Mouse (Mus musculus) E14TG2a.4 (cell line): ENCODE measurements around the gene Ston2.
A peak's percentile ranks its signal among the peaks of the same experiment; 100 is the strongest.
"Not testable (repeated sequence)": the region's sequence is repeated elsewhere in the genome, so short reads cannot be mapped to it uniquely, and the experiment has no call there.

Experiments used
- H3K27me3 ChIP-seq: 2 replicates; pipeline ENCODE4 v1.6.1; 2014; ENCODE audit warnings: low read length, control low read depth; ENCODE audit not compliant: insufficient read depth
- H3K36me3 ChIP-seq: 2 replicates; pipeline ENCODE4 v1.6.1; 2014; ENCODE audit warnings: low read length, control low read depth; ENCODE audit not compliant: insufficient read depth
- H3K4me1 ChIP-seq: replicated peaks from 2 replicates; pipeline ENCODE4 v1.6.1; 2014; ENCODE audit warnings: low read depth, low read length, control low read depth
- H3K4me3 ChIP-seq: replicated peaks from 2 replicates; pipeline ENCODE4 v1.5.1; 2014; ENCODE audit warnings: mild to moderate bottlenecking, low read length
- H3K9me3 ChIP-seq: 2 replicates; pipeline ENCODE4 v1.6.1; 2014; ENCODE audit warnings: low read length, control low read depth
- CTCF ChIP-seq: conservative IDR thresholded peaks from 2 replicates; pipeline ENCODE4 v1.5.1; 2014; ENCODE audit warnings: low read length
- NANOG ChIP-seq: IDR thresholded peaks from 2 replicates; pipeline ENCODE4 v1.6.1; 2014; ENCODE audit warnings: borderline replicate concordance, low read length, mixed read lengths
- POU5F1 ChIP-seq: IDR thresholded peaks from 2 replicates; pipeline ENCODE4 v1.6.1; 2014; ENCODE audit warnings: low read length, borderline replicate concordance

Ston2 gene

GRCm38 (mm10) chr12:91798720-91799378, 10.7 kb upstream of the Ston2 start:
- H3K9me3 ChIP-seq, result peaks cover 4% of the 10 kb centered on the region; the same call in 1 of the 2 replicates
- no peaks in the 10 kb centered on the region for H3K36me3 ChIP-seq
- peaks cover 7% of the 10 kb centered on the region for H3K4me1 ChIP-seq
- H3K4me3 ChIP-seq, result no peak overlapping the region
- TF ChIP-seq NANOG (no peak), POU5F1 (no peak), CTCF (no peak)
- H3K27me3 ChIP-seq, result no peaks in the 10 kb centered on the region

DNA sequence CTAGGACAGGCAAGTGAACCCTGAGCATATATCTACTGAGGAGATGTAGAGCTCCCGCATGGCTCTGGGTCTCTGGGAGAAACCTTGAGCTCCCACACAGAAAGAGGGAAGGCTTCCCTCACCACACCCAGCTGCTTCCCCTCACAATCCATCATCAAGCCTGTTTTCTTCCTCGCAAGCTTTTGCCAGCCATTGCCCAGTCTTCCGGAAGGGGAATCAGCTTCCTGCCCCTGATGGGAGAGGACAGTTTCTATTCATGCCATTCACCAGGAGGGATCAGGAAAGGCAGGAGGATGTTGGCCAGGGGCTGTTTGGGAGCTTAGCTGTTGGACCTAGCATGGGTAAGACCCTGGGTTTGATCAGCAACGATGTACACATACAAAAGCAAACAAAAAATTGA, 8.6 kb upstream of the Ston2 start:
- Histone ChIP-seq H3K27me3 (no peaks in the 10 kb centered on the region), H3K4me3 (no peak overlapping the region), H3K36me3 (no peaks in the 10 kb centered on the region), H3K4me1 (peaks cover 7% of the 10 kb centered on the region), H3K9me3 (peaks cover 4% of the 10 kb centered on the region; the same call in 1 of the 2 replicates)
- TF ChIP-seq POU5F1 (no peak), NANOG (no peak), CTCF (no peak)

DNA sequence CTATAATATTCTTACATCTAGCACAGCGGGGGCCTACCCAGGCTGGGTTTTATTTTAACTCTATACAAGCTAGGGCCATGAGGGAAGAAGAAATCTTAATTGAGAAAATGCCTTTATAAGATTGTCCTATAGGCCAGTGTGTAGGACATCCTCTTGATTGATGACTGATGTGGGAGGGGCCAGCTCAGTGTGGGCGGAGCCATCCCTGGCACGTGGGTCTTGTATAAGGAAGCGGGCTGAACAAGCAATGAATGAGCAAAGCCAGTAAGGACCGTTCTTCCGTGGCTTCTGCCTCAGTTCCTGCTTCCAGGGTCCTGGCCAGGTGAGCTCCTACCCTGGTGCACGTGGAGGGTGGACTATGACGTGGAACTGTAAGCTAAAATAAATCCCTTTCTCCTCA, 5.1 kb upstream of the Ston2 start:
- H3K4me1 ChIP-seq, result peaks cover 3% of the 10 kb centered on the region
- no peaks in the 10 kb centered on the region for H3K9me3 ChIP-seq
- no peak overlapping the region for H3K4me3 ChIP-seq
- H3K36me3 ChIP-seq, result no peaks in the 10 kb centered on the region
- TF ChIP-seq CTCF (no peak), NANOG (no peak), POU5F1 (no peak)
- H3K27me3 ChIP-seq, result no peaks in the 10 kb centered on the region

GRCm38 (mm10) chr12:91791822-91792221, 3.6 kb upstream of the Ston2 start:
- TF ChIP-seq NANOG (no peak), CTCF (no peak), POU5F1 (no peak)
- H3K36me3 ChIP-seq, result no peaks in the 10 kb centered on the region
- no peak overlapping the region for H3K4me3 ChIP-seq
- H3K4me1 ChIP-seq, result peaks cover 5% of the 10 kb centered on the region
- H3K9me3 ChIP-seq, result no peaks in the 10 kb centered on the region
- no peaks in the 10 kb centered on the region for H3K27me3 ChIP-seq

DNA sequence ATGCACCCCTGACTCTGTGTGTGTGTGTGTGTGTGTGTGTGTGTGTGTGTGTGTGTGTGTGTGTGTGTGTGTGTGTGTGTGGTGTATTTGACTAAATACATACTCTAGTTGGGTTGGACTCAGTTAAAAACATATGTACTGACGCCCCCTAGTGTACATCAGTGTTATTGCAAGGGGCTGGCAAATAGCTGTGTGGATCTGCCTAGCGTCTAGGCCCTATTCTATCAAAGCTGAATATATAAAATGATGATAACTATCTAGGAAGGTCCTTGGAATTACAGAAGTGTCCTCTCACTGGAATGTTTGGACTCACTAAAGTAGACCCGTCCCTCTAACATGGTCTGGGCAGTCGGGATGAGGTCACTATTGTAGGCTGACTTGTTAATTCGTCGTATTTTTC, 1.6 kb upstream of the Ston2 start:
- H3K27me3 ChIP-seq, result peaks cover 12% of the 10 kb centered on the region
- TF ChIP-seq POU5F1 (no peak), NANOG (no peak), CTCF (peak; percentile 94)
- no peak overlapping the region for H3K4me3 ChIP-seq
- H3K9me3 ChIP-seq, result no peaks in the 10 kb centered on the region
- peaks cover 15% of the 10 kb centered on the region for H3K4me1 ChIP-seq
- H3K36me3 ChIP-seq, result no peaks in the 10 kb centered on the region

DNA sequence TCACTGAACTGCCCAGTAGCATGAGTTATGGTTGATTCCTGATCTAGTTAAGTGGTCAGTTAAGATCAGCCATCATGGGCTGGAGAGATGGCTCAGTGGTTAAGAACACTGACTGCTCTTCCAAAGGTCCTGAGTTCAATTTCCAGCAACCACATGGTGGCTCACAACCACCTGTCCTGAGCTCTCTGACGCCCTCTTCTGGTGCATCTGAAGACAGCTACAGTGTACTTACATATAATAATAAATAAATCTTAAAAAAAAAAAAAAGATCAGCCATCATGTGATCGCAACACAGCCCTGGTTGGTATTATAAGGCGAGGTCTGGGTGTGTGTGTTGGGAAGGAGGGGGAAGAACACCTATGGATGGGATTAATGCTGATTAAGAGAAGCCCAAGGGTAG, 259 bp upstream of the Ston2 start:
- not testable (repeated sequence) for H3K4me3 ChIP-seq, H3K36me3 ChIP-seq, H3K9me3 ChIP-seq
- Histone ChIP-seq H3K27me3 (peaks cover 12% of the 10 kb centered on the region), H3K4me1 (peaks cover 15% of the 10 kb centered on the region)
- TF ChIP-seq CTCF, result peak; percentile 22; the same call in 1 of the 2 replicates

DNA sequence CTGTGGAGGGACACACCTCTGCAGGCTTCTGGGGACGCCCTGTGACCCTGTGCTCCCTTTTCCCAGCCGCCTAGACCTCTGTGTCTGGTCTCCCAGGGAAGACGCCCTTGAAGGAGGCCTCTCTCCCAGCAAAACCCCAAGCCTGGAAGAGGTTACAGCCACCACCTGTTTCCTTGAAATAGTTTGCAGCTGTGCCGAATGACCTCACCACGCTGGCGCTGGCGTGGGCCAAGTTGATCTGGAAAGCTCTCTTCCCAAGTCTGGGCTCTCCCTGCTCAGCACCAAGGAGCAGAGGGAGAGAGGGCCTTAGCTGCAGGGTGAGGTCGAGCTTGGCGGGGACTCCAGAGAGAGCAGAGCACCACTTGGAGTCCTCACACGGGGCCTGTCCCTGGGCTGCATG, 1.8 kb downstream of the Ston2 start:
- peaks cover 12% of the 10 kb centered on the region for H3K27me3 ChIP-seq
- TF ChIP-seq POU5F1 (no peak), NANOG (no peak), CTCF (no peak)
- H3K9me3 ChIP-seq, result no peaks in the 10 kb centered on the region
- no peaks in the 10 kb centered on the region for H3K36me3 ChIP-seq
- H3K4me1 ChIP-seq, result peaks cover 15% of the 10 kb centered on the region
- H3K4me3 ChIP-seq, result peak overlapping the region; percentile 41; the same call in 1 of the 2 replicates

DNA sequence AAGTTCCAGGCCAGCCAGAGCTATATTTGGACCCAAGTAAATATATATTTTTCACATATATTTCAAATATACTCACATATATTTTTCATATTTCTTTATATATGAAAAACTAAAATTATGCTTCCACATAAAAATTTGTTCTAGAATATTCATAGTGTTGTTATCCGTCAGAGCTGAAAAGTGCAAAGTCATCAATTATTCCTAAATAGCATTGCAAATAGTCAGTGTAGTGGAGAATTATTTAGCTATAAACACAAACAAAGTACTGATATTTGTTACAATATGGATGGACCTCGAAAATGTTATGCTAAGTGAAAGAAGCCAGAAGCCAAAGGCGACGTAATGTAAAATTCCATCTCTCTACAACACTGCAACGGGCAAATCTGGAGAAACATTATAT, 6.8 kb downstream of the Ston2 start:
- TF ChIP-seq POU5F1 (no peak), NANOG (no peak), CTCF (no peak)

DNA sequence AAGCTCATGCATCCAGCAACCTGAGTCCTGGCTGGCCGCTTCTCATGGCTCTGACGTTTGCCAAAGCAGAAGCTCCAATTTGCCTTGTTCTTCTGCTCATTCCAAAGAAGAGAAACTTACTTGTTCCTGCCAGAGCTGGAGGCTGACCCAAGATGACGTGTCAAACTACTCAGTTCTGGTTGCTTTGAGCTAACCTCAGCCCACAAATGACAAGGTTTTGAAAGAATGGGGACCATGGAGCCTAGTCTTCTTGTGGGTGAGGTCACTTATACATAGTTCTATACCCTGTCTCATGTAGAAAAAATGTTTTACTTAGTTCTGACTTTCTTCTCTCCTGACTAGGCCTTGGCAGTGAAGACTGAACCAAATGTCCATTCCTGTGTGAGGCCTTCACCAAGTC, 7.7 kb downstream of the Ston2 start:
- no peaks in the 10 kb centered on the region for H3K9me3 ChIP-seq
- no peaks in the 10 kb centered on the region for H3K36me3 ChIP-seq
- peaks cover 10% of the 10 kb centered on the region for H3K4me1 ChIP-seq
- H3K27me3 ChIP-seq, result peaks cover 25% of the 10 kb centered on the region
- TF ChIP-seq POU5F1 (no peak), CTCF (no peak), NANOG (no peak)
- no peak overlapping the region for H3K4me3 ChIP-seq

More for the DNA sequence above, 6.8 kb downstream of the Ston2 start:
- Histone ChIP-seq H3K4me3 (no peak overlapping the region), H3K9me3 (no peaks in the 10 kb centered on the region), H3K4me1 (peaks cover 18% of the 10 kb centered on the region), H3K27me3 (peaks cover 32% of the 10 kb centered on the region), H3K36me3 (no peaks in the 10 kb centered on the region)

DNA sequence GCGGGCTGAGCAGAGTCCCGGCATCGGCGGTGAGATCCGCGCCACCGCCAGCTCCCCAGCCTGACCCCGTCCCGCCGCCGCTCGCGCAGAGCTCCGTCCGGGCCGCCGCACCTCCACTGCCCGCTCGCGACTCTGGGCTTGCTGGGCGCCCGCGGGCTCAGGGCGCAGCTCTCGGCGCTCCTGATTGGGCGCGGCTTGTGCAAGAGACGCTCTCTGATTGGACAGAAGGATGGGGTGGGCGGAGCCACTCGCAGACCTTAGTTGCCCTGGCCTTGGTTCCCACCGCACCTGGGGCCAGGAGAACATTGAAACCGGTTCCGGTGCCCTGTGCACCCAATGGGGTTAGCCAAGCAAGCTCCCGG, 9.2 kb downstream of the Ston2 start:
- Histone ChIP-seq H3K4me1 (peaks cover 15% of the 10 kb centered on the region), H3K4me3 (peak overlapping the region; percentile 91), H3K9me3 (no peaks in the 10 kb centered on the region), H3K36me3 (no peaks in the 10 kb centered on the region), H3K27me3 (peaks cover 22% of the 10 kb centered on the region)
- TF ChIP-seq CTCF, result no peak
